Mouse (Mus musculus) testis, adult 2 months (tissue): ENCODE measurements around the gene Gm44502.

Source experiments
- CTCF ChIP-seq: fragments of 200-500 bp; IDR thresholded peaks from 2 replicates; pipeline ENCODE4 v1.5.1; 2012; ENCODE audit warnings: low read depth, mild to moderate bottlenecking, inconsistent platforms, low read length, moderate library complexity; ENCODE audit not compliant: control insufficient read depth, insufficient read depth, insufficient replicate concordance
- POLR2A ChIP-seq: fragments of 200-500 bp; IDR thresholded peaks from 2 replicates; pipeline ENCODE4 v1.6.1; 2012; ENCODE audit warnings: low read depth, mild to moderate bottlenecking, inconsistent platforms, low read length, moderate library complexity; ENCODE audit not compliant: control insufficient read depth

- TF ChIP-seq POLR2A = no peak
- TF ChIP-seq CTCF = no peak
Measured at GRCm38 (mm10) chr15:89428136-89428790, 1.2 kb downstream of the Gm44502 start.
